Mouse (Mus musculus) heart, embryonic 13.5 days (tissue): ENCODE results near the gene Cdkn2c. TPM values are rescaled to one million over a fixed set of nuclear protein-coding genes. Genes with fewer than 3 reads are reported as not detected.

Experiments
- ATAC-seq: fragments of 200-750 bp; cut with Nextera tagmentation; 2 replicates; pipeline ENCODE4 v1.8.0; 2017; ENCODE audit warnings: moderate TSS enrichment; ENCODE audit not compliant: insufficient number of reproducible peaks, low FRiP score, low TSS enrichment; ENCODE audit errors: extremely low read depth
- H3K27ac ChIP-seq: fragments of 300-500 bp; sonication (generic); replicated peaks from 2 replicates; pipeline ENCODE4 v1.5.1; 2015; ENCODE audit warnings: moderate library complexity, mild to moderate bottlenecking, inconsistent platforms
- H3K27me3 ChIP-seq: fragments of 300-500 bp; sonication (generic); replicated peaks from 2 replicates; pipeline ENCODE4 v1.6.1; 2015; ENCODE audit warnings: mild to moderate bottlenecking, inconsistent platforms
- H3K36me3 ChIP-seq: fragments of 300-500 bp; sonication (generic); 2 replicates; pipeline ENCODE4 v1.6.1; 2015; ENCODE audit warnings: mild to moderate bottlenecking, inconsistent platforms
- H3K4me1 ChIP-seq: fragments of 300-500 bp; sonication (generic); 2 replicates; pipeline ENCODE4 v1.6.1; 2015; ENCODE audit warnings: inconsistent platforms
- H3K4me2 ChIP-seq: fragments of 300-500 bp; sonication (generic); 2 replicates; pipeline ENCODE4 v1.6.1; 2015; ENCODE audit warnings: inconsistent platforms, mild to moderate bottlenecking, moderate library complexity
- H3K4me3 ChIP-seq: fragments of 300-500 bp; sonication (generic); 2 replicates; pipeline ENCODE4 v1.5.1; 2015; ENCODE audit warnings: moderate library complexity, mild to moderate bottlenecking, inconsistent platforms
- H3K9ac ChIP-seq: fragments of 300-500 bp; sonication (generic); 2 replicates; pipeline ENCODE4 v1.6.1; 2015; ENCODE audit warnings: inconsistent platforms, mild to moderate bottlenecking, moderate library complexity
- H3K9me3 ChIP-seq: fragments of 300-500 bp; sonication (generic); 2 replicates; pipeline ENCODE4 v1.6.1; 2016; ENCODE audit warnings: inconsistent platforms
- WGBS: fragments of 180-500 bp; shearing (Covaris S2); methylation state at CpG from one replicate; pipeline ENCODE4 v1.1.7; 2015; ENCODE audit warnings: mixed read lengths; 5-methylcytosine and 5-hydroxymethylcytosine counted together
- polyA plus RNA-seq: library from polyadenylated mRNA; unstranded; fragments of >200 nt; fragmentation: Nextera tagmentation; extraction: Ambion mirVana; gene quantifications from 2 replicates; pipeline ENCODE4 v1.2.1, GENCODE M21; 2015

The Cdkn2c gene
- polyA plus RNA-seq, 1 experiment from 2014 or later = 10.0 TPM

- under 1% methylated on average over 51 of the region's 53 CpGs for WGBS
- peaks cover 74% of the 10 kb centered on the region for H3K27me3 ChIP-seq
- peak overlapping the region; percentile 95 for H3K4me2 ChIP-seq
- H3K36me3 ChIP-seq = 0 out of 2 replicates have a peak, but pooled peaks cover 6% of the 10 kb centered on the region
- H3K27ac ChIP-seq = no peak overlapping the region
- peak overlapping the region; percentile 61 for H3K4me3 ChIP-seq
- peak overlapping the region; percentile 79 for H3K9ac ChIP-seq
- H3K4me1 ChIP-seq = peaks cover 15% of the 10 kb centered on the region
- ATAC-seq = peak; percentile 42
- H3K9me3 ChIP-seq = no peaks in the 10 kb centered on the region
Observed at GRCm38 (mm10) chr4:109657021-109657850, 9.8 kb downstream of the Cdkn2c start.

GRCm38 (mm10) chr4:109656301-109656700, 10.7 kb downstream of the Cdkn2c start:
- Histone ChIP-seq H3K27ac (no peak overlapping the region), H3K36me3 (0 out of 2 replicates have a peak, but pooled peaks cover 6% of the 10 kb centered on the region), H3K27me3 (peaks cover 67% of the 10 kb centered on the region), H3K4me1 (peaks cover 15% of the 10 kb centered on the region), H3K4me3 (peak overlapping the region; percentile 61), H3K4me2 (no peak overlapping the region), H3K9me3 (no peaks in the 10 kb centered on the region), H3K9ac (no peak overlapping the region)
- WGBS = 19% methylated on average over 4 of the region's 4 CpGs
- ATAC-seq = no peak

GRCm38 (mm10) chr4:109655738-109656137, 11.3 kb downstream of the Cdkn2c start:
- no peaks in the 10 kb centered on the region for H3K9me3 ChIP-seq
- no peak overlapping the region for H3K4me2 ChIP-seq
- H3K4me1 ChIP-seq = peaks cover 15% of the 10 kb centered on the region
- WGBS = 40% methylated on average over 2 of the region's 2 CpGs
- ATAC-seq = no peak
- no peak overlapping the region for H3K27ac ChIP-seq
- H3K4me3 ChIP-seq = no peak overlapping the region
- H3K27me3 ChIP-seq = peaks cover 63% of the 10 kb centered on the region
- no peak overlapping the region for H3K9ac ChIP-seq
- H3K36me3 ChIP-seq = 0 out of 2 replicates have a peak, but pooled peaks cover 3% of the 10 kb centered on the region

DNA sequence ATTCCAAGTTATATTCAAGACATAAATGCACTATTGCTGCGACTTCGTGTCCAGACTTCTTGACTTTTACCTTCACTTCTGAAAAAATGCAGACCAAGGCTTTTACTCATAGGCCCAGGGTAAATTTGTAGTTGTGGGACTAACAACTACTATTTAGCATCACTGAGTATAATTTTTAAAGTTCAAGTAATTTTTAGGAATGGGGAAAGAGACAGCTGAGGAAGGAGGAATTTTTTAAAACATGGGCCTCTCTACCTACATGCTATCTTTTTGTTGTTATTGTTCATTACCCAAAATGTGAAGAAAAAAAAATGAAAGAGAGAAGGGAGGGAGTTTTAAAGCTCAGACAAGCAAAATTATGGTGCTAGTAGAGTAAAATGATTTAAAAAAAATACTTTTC, 12.3 kb downstream of the Cdkn2c start:
- H3K9me3 ChIP-seq = no peaks in the 10 kb centered on the region
- H3K4me2 ChIP-seq = no peak overlapping the region
- peaks cover 15% of the 10 kb centered on the region for H3K4me1 ChIP-seq
- H3K27me3 ChIP-seq = peaks cover 54% of the 10 kb centered on the region
- H3K4me3 ChIP-seq = no peak overlapping the region
- H3K9ac ChIP-seq = no peak overlapping the region
- WGBS = 56% methylated on average over 2 of the region's 2 CpGs
- no peak for ATAC-seq
- no peaks in the 10 kb centered on the region for H3K36me3 ChIP-seq
- no peak overlapping the region for H3K27ac ChIP-seq

GRCm38 (mm10) chr4:109653251-109653650, 13.7 kb downstream of the Cdkn2c start:
- Histone ChIP-seq H3K36me3 (no peaks in the 10 kb centered on the region), H3K27ac (no peak overlapping the region), H3K9ac (no peak overlapping the region), H3K27me3 (peaks cover 40% of the 10 kb centered on the region), H3K4me2 (no peak overlapping the region), H3K9me3 (no peaks in the 10 kb centered on the region), H3K4me3 (no peak overlapping the region), H3K4me1 (peaks cover 15% of the 10 kb centered on the region)
- ATAC-seq = no peak

DNA sequence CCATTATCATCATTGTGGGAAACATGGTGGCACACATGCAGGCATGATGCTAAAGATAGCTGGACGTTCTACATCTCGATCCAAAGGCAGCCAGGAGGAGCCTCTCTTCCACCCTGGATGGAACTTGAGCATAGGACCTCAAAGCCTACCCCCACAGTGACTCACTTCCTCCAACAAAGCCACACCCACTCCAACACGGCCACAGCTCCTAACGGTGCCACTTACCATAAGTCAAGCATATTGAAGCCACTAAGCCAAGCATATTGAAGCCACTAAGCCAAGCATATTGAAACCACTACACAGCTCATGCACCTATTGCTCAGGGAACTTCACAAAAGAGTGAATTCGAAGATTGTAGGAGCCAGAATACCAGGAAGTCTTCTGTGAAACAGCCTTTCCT, 17.7 kb downstream of the Cdkn2c start:
- Histone ChIP-seq H3K27ac (no peak overlapping the region), H3K9me3 (no peaks in the 10 kb centered on the region), H3K9ac (no peak overlapping the region), H3K36me3 (no peaks in the 10 kb centered on the region), H3K4me1 (no peaks in the 10 kb centered on the region), H3K4me2 (no peak overlapping the region), H3K27me3 (peaks cover 5% of the 10 kb centered on the region), H3K4me3 (no peak overlapping the region)
- ATAC-seq = no peak
- WGBS = 62% methylated on average over 5 of the region's 5 CpGs

DNA sequence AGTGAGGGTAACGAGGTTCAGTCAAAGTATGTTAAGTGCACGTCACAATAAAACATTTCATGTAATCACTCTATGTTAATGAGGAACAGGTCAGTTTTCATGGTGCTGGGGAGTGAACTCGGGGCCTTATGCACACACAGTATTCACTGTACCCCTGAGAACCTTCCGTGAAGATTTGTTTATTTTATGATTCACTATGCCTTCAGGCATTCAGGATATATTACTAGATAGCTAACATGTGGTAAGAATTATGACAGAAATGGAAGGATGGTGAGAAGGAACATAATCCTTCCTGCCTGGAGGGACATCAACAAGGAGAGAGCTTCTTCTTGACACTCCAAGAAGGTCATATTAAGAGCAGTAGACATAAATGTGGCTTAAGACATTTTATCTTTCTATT, 19.7 kb downstream of the Cdkn2c start:
- H3K27ac ChIP-seq = no peak overlapping the region
- H3K9me3 ChIP-seq = no peaks in the 10 kb centered on the region
- WGBS = 71% methylated on average over 4 of the region's 4 CpGs
- no peaks in the 10 kb centered on the region for H3K4me1 ChIP-seq
- H3K4me3 ChIP-seq = no peak overlapping the region
- H3K27me3 ChIP-seq = no peaks in the 10 kb centered on the region
- no peak for ATAC-seq
- no peaks in the 10 kb centered on the region for H3K36me3 ChIP-seq
- H3K9ac ChIP-seq = no peak overlapping the region
- no peak overlapping the region for H3K4me2 ChIP-seq

DNA sequence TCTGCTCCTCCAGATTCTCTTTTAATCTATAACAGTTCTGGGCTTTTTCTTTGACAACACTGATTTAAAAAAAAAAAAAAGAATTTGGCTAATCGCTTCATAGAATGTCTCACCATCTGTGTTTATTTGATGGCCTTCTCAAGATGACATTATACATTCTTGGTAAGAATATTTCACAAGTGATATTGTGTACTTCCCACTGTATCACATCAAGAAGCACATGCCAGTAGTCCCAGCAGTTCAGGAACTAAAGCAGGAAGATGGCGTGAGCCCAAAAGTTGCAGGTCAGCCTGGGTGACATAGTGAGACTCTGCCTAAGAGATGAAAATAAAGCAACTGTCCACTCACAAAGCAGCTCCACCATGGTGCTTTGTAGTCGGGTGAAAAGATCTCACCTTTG, 25.5 kb downstream of the Cdkn2c start:
- no peak for ATAC-seq
- no peaks in the 10 kb centered on the region for H3K36me3 ChIP-seq
- no peaks in the 10 kb centered on the region for H3K9me3 ChIP-seq
- WGBS = 67% methylated on average over 3 of the region's 3 CpGs
- no peak overlapping the region for H3K27ac ChIP-seq
- H3K4me1 ChIP-seq = no peaks in the 10 kb centered on the region
- no peak overlapping the region for H3K4me3 ChIP-seq
- no peaks in the 10 kb centered on the region for H3K27me3 ChIP-seq
- no peak overlapping the region for H3K9ac ChIP-seq
- H3K4me2 ChIP-seq = no peak overlapping the region

DNA sequence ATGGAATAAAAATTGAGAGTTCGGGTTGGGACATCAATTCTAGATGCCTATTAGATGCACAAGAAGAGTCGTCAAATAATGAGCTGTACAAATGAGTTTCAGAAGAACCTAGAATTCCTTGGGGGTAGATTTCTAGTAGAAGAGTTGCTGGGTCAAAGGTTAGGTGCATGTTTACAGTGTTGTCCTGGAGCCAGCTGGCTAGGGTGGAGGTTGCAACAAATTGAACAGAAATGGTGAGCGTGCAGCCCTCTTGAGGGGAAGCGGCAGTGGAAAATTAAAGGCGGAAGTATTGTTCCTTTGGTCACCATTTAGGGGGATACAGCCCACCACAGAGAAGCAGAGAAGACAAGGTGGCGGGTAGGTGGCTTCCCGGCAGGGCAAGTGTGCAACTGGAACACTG, 26.8 kb downstream of the Cdkn2c start:
- Histone ChIP-seq H3K4me2 (no peak overlapping the region), H3K36me3 (no peaks in the 10 kb centered on the region), H3K27me3 (no peaks in the 10 kb centered on the region), H3K9ac (no peak overlapping the region), H3K4me3 (no peak overlapping the region), H3K27ac (no peak overlapping the region), H3K9me3 (no peaks in the 10 kb centered on the region), H3K4me1 (no peaks in the 10 kb centered on the region)
- ATAC-seq = no peak
- 90% methylated on average over 7 of the region's 7 CpGs for WGBS

- H3K9ac ChIP-seq = no peak overlapping the region
- no peaks in the 10 kb centered on the region for H3K9me3 ChIP-seq
- H3K4me3 ChIP-seq = no peak overlapping the region
- WGBS = 75% methylated on average over 9 of the region's 9 CpGs
- no peak overlapping the region for H3K4me2 ChIP-seq
- H3K27me3 ChIP-seq = no peaks in the 10 kb centered on the region
- no peak for ATAC-seq
- no peaks in the 10 kb centered on the region for H3K4me1 ChIP-seq
- no peaks in the 10 kb centered on the region for H3K36me3 ChIP-seq
- H3K27ac ChIP-seq = no peak overlapping the region
Observed at GRCm38 (mm10) chr4:109639356-109639755, 27.6 kb downstream of the Cdkn2c start.

DNA sequence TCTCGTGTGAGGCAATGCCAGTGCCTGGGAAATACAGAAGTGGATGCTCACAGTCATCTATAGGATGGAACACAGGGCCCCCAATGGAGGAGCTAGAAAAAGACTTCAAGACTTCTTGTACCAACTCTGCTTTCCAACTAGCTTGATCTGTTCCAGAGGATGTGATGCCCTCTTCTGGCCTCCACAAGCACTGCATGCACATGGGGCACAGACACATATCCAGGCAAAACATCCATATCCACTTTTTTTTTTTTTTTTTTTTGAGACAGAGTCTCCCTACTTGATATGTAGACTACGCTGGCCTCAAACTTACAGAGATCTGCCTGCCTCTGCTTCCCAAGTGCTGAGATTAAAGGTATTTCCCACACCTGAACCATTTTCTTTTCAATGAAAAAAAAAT, 32.0 kb downstream of the Cdkn2c start:
- Histone ChIP-seq H3K27ac (no peak overlapping the region), H3K9ac (no peak overlapping the region), H3K4me3 (no peak overlapping the region), H3K36me3 (no peaks in the 10 kb centered on the region), H3K27me3 (no peaks in the 10 kb centered on the region), H3K4me1 (no peaks in the 10 kb centered on the region), H3K4me2 (no peak overlapping the region), H3K9me3 (no peaks in the 10 kb centered on the region)
- no peak for ATAC-seq
- WGBS = 79% methylated on average over 2 of the region's 2 CpGs

DNA sequence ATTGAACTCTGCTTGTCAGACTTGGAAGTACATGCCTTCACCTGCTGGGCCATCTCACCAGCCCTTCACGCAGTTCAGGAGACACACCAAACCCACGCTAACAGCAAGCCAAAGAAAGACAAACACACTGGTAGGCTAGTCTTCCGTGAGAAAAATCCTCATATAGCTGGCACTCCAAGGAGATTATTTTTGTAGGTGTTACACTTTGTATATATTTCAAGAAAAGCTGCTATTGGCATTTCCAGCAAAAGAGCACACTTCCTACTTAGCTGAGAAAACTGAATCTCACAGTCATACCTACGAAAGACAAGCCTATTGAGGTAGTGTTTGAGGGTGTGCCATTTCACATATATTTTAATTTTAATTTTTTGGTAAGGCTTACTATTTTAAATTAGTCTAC, 36.0 kb downstream of the Cdkn2c start:
- Histone ChIP-seq H3K27ac (no peak overlapping the region), H3K9ac (no peak overlapping the region), H3K4me2 (no peak overlapping the region), H3K4me3 (no peak overlapping the region), H3K4me1 (no peaks in the 10 kb centered on the region), H3K27me3 (no peaks in the 10 kb centered on the region), H3K9me3 (no peaks in the 10 kb centered on the region), H3K36me3 (no peaks in the 10 kb centered on the region)
- no peak for ATAC-seq
- WGBS = 73% methylated on average over 4 of the region's 4 CpGs
